Mouse (Mus musculus) limb, embryonic 12.5 days (tissue): ENCODE data around the gene Sycp2. TPM values are rescaled to one million over a fixed set of nuclear protein-coding genes. Genes with fewer than 3 reads are reported as not detected.

Experiments used
- ATAC-seq: fragments of 200-750 bp; cut with Nextera tagmentation; 2 replicates; pipeline ENCODE4 v1.8.0; 2017; ENCODE audit warnings: low read depth, moderate TSS enrichment; ENCODE audit not compliant: insufficient number of reproducible peaks, insufficient read depth, low FRiP score, low TSS enrichment
- H3K27ac ChIP-seq: fragments of 300-500 bp; sonication (generic); 2 replicates; pipeline ENCODE4 v1.5.1; 2016; ENCODE audit warnings: mild to moderate bottlenecking, moderate library complexity
- H3K27me3 ChIP-seq: fragments of 300-500 bp; sonication (generic); 2 replicates; pipeline ENCODE4 v1.6.1; 2016; ENCODE audit warnings: mild to moderate bottlenecking, moderate library complexity
- H3K36me3 ChIP-seq: fragments of 300-500 bp; sonication (generic); 2 replicates; pipeline ENCODE4 v1.6.1; 2016; ENCODE audit warnings: mild to moderate bottlenecking, moderate library complexity
- H3K4me1 ChIP-seq: fragments of 300-500 bp; sonication (generic); replicated peaks from 2 replicates; pipeline ENCODE4 v1.6.1; 2016
- H3K4me2 ChIP-seq: fragments of 300-500 bp; sonication (generic); 2 replicates; pipeline ENCODE4 v1.6.1; 2016; ENCODE audit warnings: mild to moderate bottlenecking, moderate library complexity
- H3K4me3 ChIP-seq: fragments of 300-500 bp; sonication (generic); replicated peaks from 2 replicates; pipeline ENCODE4 v1.5.1; 2016; ENCODE audit warnings: mild to moderate bottlenecking
- H3K9ac ChIP-seq: fragments of 300-500 bp; sonication (generic); replicated peaks from 2 replicates; pipeline ENCODE4 v1.6.1; 2016; ENCODE audit warnings: mild to moderate bottlenecking, moderate library complexity
- H3K9me3 ChIP-seq: fragments of 300-500 bp; sonication (generic); 2 replicates; pipeline ENCODE4 v1.6.1; 2016; ENCODE audit warnings: mild to moderate bottlenecking, moderate library complexity
- WGBS: fragments of 180-500 bp; shearing (Covaris S2); methylation state at CpG from one replicate; pipeline ENCODE4 v1.1.7; 2016; 5-methylcytosine and 5-hydroxymethylcytosine counted together
- polyA plus RNA-seq: library from polyadenylated mRNA; unstranded; fragments of >200 nt; fragmentation: Nextera tagmentation; extraction: Ambion mirVana; gene quantifications from 2 replicates; pipeline ENCODE4 v1.2.1, GENCODE M21; 2016

Sycp2 gene
- 0.05 and 0.08 TPM in 2 replicates for polyA plus RNA-seq

- Histone ChIP-seq H3K4me1 (peaks cover 7% of the 10 kb centered on the region; the same call in 1 of the 2 replicates), H3K4me2 (no peak within 1 kb of the TSS), H3K9ac (no peak within 1 kb of the TSS), H3K27me3 (peaks cover 10% of the 10 kb centered on the region), H3K4me3 (no peak within 1 kb of the TSS), H3K9me3 (peaks cover 9% of the 10 kb centered on the region; the same call in 1 of the 2 replicates), H3K36me3 (no peaks in the 10 kb centered on the region), H3K27ac (no peak within 1 kb of the TSS)
- 81% methylated on average over 52 of the region's 52 CpGs for WGBS
- peak; percentile 68; the same call in 1 of the 2 replicates for ATAC-seq
Measured at GRCm38 (mm10) chr2:178407053-178407815, at the start of gene Sycp2. Gene Sycp2, minus strand, starts transcription at chr2:178407685.

DNA sequence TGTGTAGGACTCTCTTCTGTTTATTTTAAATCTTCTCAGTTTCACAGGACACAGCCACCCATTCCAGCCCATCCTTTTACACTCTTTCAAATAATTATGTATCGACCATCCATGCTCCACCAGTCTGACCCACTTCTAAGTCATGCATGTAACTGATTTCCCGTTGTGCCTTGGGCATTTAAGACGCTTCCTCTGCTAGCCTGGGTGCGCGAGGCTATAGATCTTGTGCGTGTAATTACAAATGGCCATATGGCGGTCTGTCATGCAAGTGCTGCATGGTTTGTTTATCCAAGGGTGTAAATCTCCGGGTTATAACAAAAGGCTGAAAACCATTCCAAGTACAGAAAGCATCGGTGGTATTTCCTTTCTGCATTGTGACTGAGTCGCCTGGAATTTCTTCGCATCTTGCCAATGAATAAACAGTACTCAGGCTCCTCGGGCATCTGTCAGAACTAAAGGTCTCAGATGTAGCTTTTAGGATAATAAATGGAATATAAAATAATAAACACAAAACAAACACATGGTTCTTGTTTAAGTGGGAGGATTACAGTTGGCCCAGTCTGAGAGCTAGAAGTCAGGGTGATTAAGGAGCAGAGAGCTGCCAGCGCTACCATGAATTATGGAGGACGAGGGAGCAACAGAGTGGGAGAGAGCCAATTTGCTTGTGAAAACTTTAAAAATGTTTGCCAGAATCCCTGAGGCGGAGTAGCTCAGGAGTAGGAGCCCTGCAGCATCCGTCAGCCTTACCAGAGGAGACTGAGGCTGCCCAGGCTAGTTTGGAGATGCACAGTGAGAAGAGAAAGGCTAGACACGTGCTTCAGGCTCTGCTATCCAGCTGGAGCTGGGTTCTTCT, 47.4 kb upstream of the Sycp2 start:
- peak overlapping the region; percentile 68; the same call in 1 of the 2 replicates for H3K27ac ChIP-seq
- no peaks in the 10 kb centered on the region for H3K27me3 ChIP-seq
- no peaks in the 10 kb centered on the region for H3K9me3 ChIP-seq
- peak; percentile 67 for ATAC-seq
- H3K9ac ChIP-seq: no peak overlapping the region
- WGBS: 11% methylated on average over 17 of the region's 17 CpGs
- no peaks in the 10 kb centered on the region for H3K36me3 ChIP-seq
- peaks cover 27% of the 10 kb centered on the region for H3K4me1 ChIP-seq
- H3K4me3 ChIP-seq: no peak overlapping the region
- peak overlapping the region; percentile 37 for H3K4me2 ChIP-seq

GRCm38 (mm10) chr2:178450961-178451360, 43.5 kb upstream of the Sycp2 start:
- Histone ChIP-seq H3K4me3 (no peak overlapping the region), H3K4me1 (peaks cover 23% of the 10 kb centered on the region), H3K9ac (no peak overlapping the region), H3K9me3 (no peaks in the 10 kb centered on the region), H3K4me2 (no peak overlapping the region), H3K36me3 (no peaks in the 10 kb centered on the region), H3K27me3 (no peaks in the 10 kb centered on the region), H3K27ac (no peak overlapping the region)
- no peak for ATAC-seq
- WGBS: 51% methylated on average over 10 of the region's 10 CpGs

DNA sequence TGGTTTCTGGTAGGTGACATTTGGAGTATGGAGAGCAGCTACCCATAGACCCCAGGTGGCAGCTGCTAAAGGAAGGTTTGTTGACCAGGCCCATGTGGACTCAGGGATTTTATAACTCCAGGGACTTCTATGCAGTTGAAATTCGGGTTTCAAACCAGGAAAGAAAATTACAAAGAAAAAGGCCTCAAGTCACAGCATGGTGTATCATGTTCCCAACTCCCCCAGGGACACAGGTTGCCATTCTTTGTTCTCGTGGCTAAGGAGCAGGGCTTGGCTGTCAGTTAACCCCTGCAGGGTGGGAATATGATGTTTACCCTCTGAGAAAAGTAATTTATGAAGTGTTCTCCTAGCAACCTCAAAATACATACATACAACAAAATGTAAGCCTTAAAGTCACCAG, 42.8 kb upstream of the Sycp2 start:
- Histone ChIP-seq H3K4me3 (no peak overlapping the region), H3K27me3 (no peaks in the 10 kb centered on the region), H3K9ac (no peak overlapping the region), H3K4me1 (peaks cover 18% of the 10 kb centered on the region), H3K4me2 (no peak overlapping the region), H3K27ac (no peak overlapping the region), H3K36me3 (no peaks in the 10 kb centered on the region), H3K9me3 (no peaks in the 10 kb centered on the region)
- 13% methylated on average over 2 of the region's 2 CpGs for WGBS
- no peak for ATAC-seq

DNA sequence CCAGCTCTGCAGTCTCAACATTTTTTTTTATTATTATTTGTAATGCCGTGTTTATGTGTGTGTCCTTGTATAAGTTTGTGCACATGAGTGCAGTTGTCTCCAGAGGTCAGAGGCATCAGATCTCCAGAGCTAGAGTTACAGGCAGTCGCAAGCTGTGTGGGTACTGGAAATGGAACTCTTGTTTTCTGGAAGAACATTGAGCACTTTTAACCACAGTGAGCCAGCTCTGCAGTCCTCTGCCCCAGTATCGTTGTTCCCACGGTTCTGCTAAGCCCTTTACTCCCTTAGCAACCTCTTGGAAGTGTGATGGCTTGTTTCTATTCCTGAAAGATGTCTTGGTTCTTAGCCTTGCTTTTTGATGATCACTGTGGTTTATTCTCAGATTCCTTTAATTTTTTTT, 41.9 kb upstream of the Sycp2 start:
- ATAC-seq: no peak

GRCm38 (mm10) chr2:178437311-178437710, 29.8 kb upstream of the Sycp2 start:
- H3K36me3 ChIP-seq: no peaks in the 10 kb centered on the region
- no peak overlapping the region for H3K4me2 ChIP-seq
- no peaks in the 10 kb centered on the region for H3K9me3 ChIP-seq
- H3K4me1 ChIP-seq: peaks cover 4% of the 10 kb centered on the region
- H3K9ac ChIP-seq: no peak overlapping the region
- no peaks in the 10 kb centered on the region for H3K27me3 ChIP-seq
- no peak overlapping the region for H3K4me3 ChIP-seq
- 61% methylated on average over 9 of the region's 9 CpGs for WGBS
- no peak for ATAC-seq
- H3K27ac ChIP-seq: no peak overlapping the region

More for the DNA sequence above, 41.9 kb upstream of the Sycp2 start:
- Histone ChIP-seq H3K4me2 (no peak overlapping the region), H3K4me1 (peaks cover 12% of the 10 kb centered on the region), H3K9ac (no peak overlapping the region), H3K27ac (no peak overlapping the region), H3K9me3 (no peaks in the 10 kb centered on the region), H3K27me3 (no peaks in the 10 kb centered on the region), H3K36me3 (no peaks in the 10 kb centered on the region), H3K4me3 (no peak overlapping the region)
- WGBS: 79% methylated on average over 4 of the region's 4 CpGs

- H3K4me3 ChIP-seq: no peak overlapping the region
- 69% methylated on average over 2 of the region's 2 CpGs for WGBS
- no peak overlapping the region for H3K4me2 ChIP-seq
- no peaks in the 10 kb centered on the region for H3K9me3 ChIP-seq
- ATAC-seq: no peak
- no peak overlapping the region for H3K27ac ChIP-seq
- peaks cover 15% of the 10 kb centered on the region for H3K4me1 ChIP-seq
- no peaks in the 10 kb centered on the region for H3K27me3 ChIP-seq
- H3K9ac ChIP-seq: no peak overlapping the region
- no peaks in the 10 kb centered on the region for H3K36me3 ChIP-seq
Measured at GRCm38 (mm10) chr2:178433903-178434302, 26.4 kb upstream of the Sycp2 start.

- WGBS: 83% methylated on average over 2 of the region's 2 CpGs
- no peak for ATAC-seq
- Histone ChIP-seq H3K27ac (no peak overlapping the region), H3K9me3 (no peaks in the 10 kb centered on the region), H3K36me3 (no peaks in the 10 kb centered on the region), H3K4me1 (peaks cover 15% of the 10 kb centered on the region), H3K27me3 (no peaks in the 10 kb centered on the region), H3K4me3 (no peak overlapping the region), H3K4me2 (no peak overlapping the region), H3K9ac (no peak overlapping the region)
Measured at GRCm38 (mm10) chr2:178433495-178433894, 26.0 kb upstream of the Sycp2 start.

DNA sequence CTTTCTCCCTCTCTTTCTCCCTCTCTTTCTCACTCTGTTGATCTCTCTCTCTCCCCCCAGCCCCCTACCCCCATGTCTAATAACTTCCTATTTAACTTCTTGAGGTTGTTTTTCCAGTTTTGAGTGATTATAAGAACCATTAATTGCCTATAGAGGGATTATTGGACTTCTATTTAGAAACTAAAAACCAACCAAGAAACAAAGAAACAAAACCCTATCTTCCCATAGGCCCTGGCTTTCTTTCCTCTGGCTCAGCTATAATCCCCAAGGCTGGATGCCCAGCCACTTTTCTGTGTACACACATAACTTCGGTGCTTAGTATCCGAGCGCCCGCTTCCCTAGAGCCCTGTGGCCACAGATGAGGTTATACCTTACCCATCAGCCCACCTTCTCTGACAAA, 22.7 kb upstream of the Sycp2 start, which contains the start of gene Cdh26:
TSS of gene Cdh26 (plus strand) at position 301 of the 400 bp plus-strand sequence.
- Histone ChIP-seq H3K27ac (no peak within 1 kb of the TSS), H3K4me1 (peaks cover 11% of the 10 kb centered on the region), H3K9ac (no peak within 1 kb of the TSS), H3K4me3 (no peak within 1 kb of the TSS), H3K9me3 (no peaks in the 10 kb centered on the region), H3K36me3 (no peaks in the 10 kb centered on the region), H3K4me2 (no peak within 1 kb of the TSS), H3K27me3 (no peaks in the 10 kb centered on the region)
- no peak for ATAC-seq
- WGBS: 89% methylated on average over 4 of the region's 4 CpGs

GRCm38 (mm10) chr2:178429426-178429825, 21.9 kb upstream of the Sycp2 start:
- 87% methylated on average over 6 of the region's 6 CpGs for WGBS
- H3K36me3 ChIP-seq: no peaks in the 10 kb centered on the region
- no peak overlapping the region for H3K4me3 ChIP-seq
- H3K27me3 ChIP-seq: no peaks in the 10 kb centered on the region
- H3K27ac ChIP-seq: no peak overlapping the region
- H3K9ac ChIP-seq: no peak overlapping the region
- H3K4me2 ChIP-seq: no peak overlapping the region
- no peak for ATAC-seq
- peaks cover 14% of the 10 kb centered on the region for H3K4me1 ChIP-seq
- H3K9me3 ChIP-seq: no peaks in the 10 kb centered on the region

- H3K4me3 ChIP-seq: no peak overlapping the region
- peaks cover 14% of the 10 kb centered on the region for H3K4me1 ChIP-seq
- ATAC-seq: no peak
- H3K36me3 ChIP-seq: no peaks in the 10 kb centered on the region
- no peak overlapping the region for H3K4me2 ChIP-seq
- no peak overlapping the region for H3K27ac ChIP-seq
- H3K9me3 ChIP-seq: no peaks in the 10 kb centered on the region
- 87% methylated on average over 4 of the region's 4 CpGs for WGBS
- H3K27me3 ChIP-seq: no peaks in the 10 kb centered on the region
- H3K9ac ChIP-seq: no peak overlapping the region
Measured at GRCm38 (mm10) chr2:178428676-178429075, 21.2 kb upstream of the Sycp2 start.
